Mouse (Mus musculus) skeletal muscle tissue, postnatal 0 days (tissue): ENCODE results near the gene Sorbs2. TPM values are rescaled to one million over a fixed set of nuclear protein-coding genes. Genes with fewer than 3 reads are reported as not detected.

Experiments
- polyA plus RNA-seq: library from polyadenylated mRNA; unstranded; fragments of >200 nt; fragmentation: Nextera tagmentation; extraction: Ambion mirVana; gene quantifications from 2 replicates; pipeline ENCODE4 v1.2.1, GENCODE M21; 2015

Gene Sorbs2
- polyA plus RNA-seq = 13.2 and 14.7 TPM in 2 replicates

DNA sequence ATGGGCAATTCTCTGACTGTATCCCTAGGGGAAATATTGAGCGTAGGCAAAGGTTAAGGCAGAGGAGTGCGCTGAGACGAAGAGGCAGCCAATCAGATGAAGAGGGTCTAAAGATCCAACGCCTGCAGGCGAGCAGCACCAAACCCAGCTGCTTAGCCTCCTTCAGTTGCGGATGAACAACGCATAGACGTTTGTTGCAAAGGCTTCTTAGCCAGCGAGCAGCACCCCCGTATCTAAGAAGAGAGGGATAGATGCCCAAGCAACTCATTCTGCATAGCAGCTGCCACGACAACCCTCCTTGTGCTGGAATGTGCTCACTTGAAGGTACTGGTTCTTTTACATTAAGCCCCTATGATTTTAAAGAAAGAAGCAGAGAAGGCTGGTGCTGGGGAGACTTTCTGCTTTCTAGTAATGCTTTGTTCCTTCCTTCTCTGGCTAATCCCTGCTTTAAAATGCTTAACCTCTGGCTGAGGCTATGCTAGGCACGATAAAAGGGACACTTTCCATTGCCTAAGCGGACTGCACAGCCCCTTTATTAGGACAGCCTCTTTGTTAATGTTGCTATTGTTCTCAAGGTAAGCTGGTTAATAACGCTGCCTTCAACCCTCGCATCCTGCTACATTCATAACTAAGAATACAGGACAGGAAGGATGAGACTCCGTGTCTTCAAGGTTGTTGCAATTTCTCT is at the start of gene Sorbs2:
Gene Sorbs2, plus strand, starts transcription at position 155 of the 688 bp plus-strand sequence.

Other genes starting within 250 kb of the Sorbs2 start
- gene F11, start 245.8 kb upstream of the Sorbs2 start, polyA plus RNA-seq = not detected in 2 replicates
- 0.02 TPM in 1 of 2 replicates, not detected in the other for gene Klkb1, start 212.9 kb upstream of the Sorbs2 start, polyA plus RNA-seq
- 0.14 TPM in 1 of 2 replicates, not detected in the other for gene Gm45753, start 199.3 kb upstream of the Sorbs2 start, polyA plus RNA-seq
- 0.86 and 1.1 TPM in 2 replicates for gene Cyp4v3, start 174.6 kb upstream of the Sorbs2 start, polyA plus RNA-seq
- 4.0 and 4.7 TPM in 2 replicates for gene Fam149a, start 125.5 kb upstream of the Sorbs2 start, polyA plus RNA-seq
- 1.5 and 1.6 TPM in 2 replicates for gene Tlr3, start 96.7 kb upstream of the Sorbs2 start, polyA plus RNA-seq